Mouse (Mus musculus): ENCODE data around the gene Chid1.

Gene Chid1

DNA sequence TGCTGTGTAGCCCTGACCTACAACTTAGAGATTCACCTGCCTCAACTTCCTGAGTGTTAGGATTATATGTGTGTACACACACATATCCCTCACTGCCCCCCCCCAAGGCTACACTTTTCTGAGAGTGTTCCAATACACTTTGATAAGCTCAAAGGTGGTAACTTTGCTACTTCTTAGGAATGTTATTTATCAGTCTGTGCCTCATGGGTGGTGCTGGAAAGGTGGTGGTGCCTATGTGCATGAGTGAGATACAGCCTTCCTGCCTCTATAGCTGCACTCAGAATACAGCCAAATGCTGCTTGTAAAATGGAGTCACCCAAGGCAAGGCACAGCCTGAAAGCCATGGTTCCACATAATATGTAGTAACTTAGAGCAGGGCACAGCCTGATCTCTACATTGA, 19.3 kb upstream of the Chid1 start:
- DNase-seq (ENCODE audit: low read depth, low spot score) = no peak

DNA sequence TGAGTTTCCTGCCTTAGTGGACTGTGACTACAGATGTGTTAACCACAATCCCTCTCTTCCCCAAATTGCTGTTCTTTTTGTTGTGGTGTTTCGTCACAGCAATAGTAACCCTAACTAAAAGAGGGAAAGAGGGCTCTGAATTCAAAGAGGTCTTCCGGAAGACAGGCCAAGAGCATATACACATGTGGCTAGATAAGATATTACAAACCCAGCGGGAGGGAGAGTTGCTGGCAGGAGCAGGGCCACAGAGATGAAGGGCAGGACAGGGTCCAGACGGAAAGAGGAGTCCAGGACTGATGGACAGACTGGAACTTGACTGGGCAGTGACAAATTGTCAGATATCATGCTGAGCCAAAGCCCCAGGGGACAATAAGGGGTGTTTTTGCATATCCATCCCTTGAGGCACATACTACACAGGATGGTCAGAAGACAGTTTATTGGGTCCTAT, 18.7 kb upstream of the Chid1 start:
- DNase-seq (ENCODE audit: low read depth, low spot score) = no peak

DNA sequence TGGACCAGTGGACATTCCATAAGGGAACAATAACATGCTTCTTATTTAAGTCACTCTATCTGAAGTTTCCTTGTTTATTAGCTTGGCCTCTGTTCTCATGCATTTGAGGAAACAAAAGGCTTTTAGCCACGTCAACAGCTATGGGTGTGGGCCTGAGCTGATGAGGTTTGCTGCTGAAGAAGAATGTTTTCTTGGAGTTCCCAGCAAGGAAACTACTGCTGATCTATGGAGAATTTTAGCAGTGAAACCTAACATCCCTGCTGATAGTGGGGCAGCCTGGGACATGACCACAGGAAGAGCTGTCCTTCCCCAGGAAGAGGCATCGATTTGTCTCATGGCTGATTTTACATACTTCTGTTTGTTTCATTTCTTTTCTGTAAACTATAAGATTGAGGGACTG, 10.8 kb upstream of the Chid1 start:
- no peak for DNase-seq (ENCODE audit: low read depth, low spot score)

DNA sequence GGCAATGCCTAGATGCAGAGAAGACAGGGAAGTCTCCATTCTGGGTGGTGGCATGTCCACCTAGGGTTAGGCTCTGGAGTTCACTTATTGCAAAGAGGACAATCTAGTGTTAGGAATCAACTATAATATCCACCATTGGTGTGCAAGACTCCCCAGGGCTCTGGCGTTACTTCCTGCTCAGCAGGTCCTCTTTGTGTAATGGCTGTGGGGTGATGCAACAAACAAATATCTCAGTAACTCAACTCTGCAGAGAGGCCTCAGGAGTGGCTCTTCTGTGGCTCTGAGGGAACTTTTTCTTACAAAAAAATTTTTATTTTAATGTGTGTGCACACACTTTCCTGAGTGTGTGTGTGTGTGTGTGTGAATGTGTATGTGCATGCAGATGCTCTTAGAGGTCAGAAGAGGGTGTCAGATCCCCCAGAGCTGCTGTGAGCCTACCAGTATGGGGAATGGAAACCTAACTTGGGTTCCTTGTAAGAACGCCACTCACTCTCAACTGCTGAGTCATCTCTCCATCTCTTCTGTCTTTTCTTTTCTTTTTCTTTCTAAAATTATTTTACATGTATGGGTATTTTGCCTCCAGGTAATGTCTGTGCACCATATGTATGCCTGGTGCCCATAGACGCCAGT, 9.9 kb upstream of the Chid1 start:
- peak; percentile 20 for DNase-seq (ENCODE audit: low read depth, low spot score)

DNA sequence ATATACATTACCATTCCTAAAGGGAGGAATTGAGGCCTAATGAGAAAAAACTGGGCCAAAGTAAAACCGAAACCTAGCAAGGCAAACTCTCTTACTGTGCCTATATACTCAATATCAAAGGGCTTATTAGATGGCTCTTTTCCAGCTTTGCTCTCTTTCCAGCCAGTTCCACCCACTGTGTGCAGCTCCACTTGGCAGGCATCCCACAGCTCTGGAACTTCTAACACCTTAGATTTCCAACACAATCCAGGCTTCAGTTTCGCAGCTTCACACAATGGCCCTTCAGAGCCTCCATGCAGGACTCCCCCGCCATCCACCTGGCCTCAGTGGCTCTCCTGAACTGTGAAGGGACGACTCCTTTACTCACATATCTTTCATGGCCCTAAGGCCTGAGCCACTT, 5.0 kb upstream of the Chid1 start:
- DNase-seq (ENCODE audit: low read depth, low spot score) = peak; percentile 29

DNA sequence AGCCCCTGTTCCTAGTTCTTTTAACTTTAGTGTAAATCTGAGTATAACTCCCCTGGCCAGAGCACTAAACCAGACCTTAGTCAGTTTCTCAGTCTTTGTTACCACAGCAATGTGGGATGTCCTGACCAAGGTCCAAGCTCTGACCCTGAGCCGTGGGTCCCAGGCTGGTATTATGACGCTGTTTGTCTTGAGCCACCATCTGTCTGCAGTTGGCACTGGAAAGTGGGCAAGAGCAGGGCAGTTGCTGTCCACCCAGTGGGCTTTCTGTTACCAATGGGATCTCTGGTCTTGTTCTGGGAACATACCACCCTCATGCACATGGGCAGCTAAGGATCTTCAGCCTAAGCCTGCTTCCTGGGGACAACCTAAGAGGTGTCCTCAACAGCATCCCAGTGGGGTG, 2.9 kb upstream of the Chid1 start:
- DNase-seq (ENCODE audit: low read depth, low spot score) = no peak

DNA sequence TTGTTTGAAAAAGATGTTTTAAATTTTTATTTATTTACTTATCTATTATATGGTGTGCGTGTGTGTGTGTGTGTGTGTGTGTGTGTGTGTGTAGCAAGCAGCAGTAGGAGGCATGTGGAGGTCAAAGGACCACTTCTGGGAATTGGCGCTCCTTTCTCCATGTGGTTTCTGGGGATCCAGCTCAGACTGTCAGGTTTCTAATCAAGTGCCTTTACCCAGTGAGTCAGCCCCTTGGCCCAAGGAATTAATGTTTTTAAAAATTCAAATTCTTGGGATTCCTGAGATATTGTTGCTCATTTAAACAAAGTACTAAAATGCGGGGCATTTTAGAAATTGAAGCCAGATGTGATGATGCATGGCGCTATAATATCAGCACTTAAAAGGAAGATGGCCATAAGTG, 2.0 kb upstream of the Chid1 start:
- DNase-seq (ENCODE audit: low read depth, low spot score) = peak; percentile 83

DNA sequence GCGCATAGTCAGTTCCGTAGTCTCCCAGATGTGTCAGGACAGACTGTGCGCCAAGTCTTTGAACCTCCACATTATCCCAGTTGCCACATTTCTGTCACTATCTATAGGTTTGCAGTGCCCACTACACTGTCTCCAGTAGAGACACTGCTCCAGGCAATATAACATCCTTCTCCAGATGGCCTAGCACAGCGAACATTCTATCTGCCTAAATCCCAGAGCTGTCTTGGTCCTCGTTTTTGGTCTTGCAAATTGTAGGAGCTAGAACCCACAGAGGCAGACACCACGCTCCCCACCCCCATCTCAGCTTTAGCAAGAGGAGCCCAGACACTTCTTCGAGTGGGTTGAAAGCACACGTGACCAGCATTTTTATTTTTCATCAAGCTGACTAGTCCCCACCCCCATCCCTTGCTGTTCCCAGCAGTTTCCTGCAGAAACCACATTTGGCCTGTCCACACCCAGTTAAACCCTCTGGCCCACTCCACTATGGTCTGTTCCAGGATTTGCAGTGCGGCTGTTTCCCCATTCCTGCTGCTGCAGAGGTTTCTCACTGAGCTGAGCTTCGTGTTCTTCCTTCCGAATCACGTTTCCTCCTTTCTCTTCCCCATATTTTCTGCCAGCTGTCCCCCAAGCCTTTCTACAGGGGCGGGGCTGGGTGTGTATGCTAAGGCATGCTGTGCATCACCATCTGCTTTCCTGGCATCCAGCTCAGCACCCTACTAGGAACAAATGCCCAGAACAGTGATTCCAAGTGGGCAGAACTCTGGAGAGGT, 840 bp upstream of the Chid1 start:
- peak; percentile 88 for DNase-seq (ENCODE audit: low read depth, low spot score)

DNA sequence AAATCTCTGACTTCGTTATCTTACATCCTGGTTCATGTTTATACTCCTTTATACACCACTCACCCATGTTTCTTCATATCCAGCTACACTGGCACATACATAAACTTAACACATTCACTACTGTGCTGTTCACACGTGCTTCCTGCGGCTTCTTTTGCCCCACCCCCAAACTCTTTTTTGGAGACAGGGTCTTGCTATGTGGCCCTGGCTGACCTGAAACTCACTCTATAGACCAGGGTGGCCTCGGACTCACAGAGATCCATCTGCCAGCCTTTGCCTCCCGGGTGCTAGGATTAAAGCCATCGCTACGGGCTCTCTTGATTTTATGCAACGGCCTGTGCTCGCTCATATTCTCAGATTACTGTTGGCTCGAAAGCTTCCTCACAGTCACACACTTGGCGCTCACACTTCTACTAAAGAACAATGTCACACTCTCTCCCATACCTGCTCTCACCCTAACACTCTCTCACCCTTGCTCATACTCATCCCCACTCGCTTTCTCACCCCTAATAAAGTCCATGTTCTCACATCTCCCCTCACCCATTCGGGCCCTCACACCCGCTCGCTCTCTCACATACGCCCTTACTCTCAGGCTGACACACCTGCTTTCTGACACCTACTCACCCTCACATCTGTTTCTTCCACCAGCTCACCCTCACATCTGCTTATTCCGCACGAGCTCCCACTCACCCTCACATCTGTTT, 653 bp downstream of the Chid1 start:
- DNase-seq (ENCODE audit: low read depth, low spot score) = peak; percentile 17

DNA sequence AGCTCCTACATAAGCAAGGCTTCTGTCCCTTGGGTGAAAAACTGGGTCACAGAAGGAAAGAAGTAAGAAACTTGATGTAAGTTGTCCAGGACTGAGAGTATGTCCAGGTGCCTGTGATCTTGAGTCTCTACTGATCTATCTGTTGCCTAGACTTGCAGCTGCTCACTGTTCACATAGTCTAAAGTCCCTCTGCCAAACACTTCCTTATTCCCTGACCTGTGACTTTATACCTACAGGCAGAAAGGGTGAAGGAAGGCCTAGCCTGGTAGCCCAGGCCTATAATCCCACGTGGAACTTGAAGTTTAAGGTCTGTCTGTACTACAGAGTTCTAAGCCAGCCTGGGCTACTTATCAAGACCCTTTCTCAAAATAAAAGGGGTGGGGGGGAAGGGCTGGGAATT, 4.1 kb downstream of the Chid1 start:
- no peak for DNase-seq (ENCODE audit: low read depth, low spot score)

DNA sequence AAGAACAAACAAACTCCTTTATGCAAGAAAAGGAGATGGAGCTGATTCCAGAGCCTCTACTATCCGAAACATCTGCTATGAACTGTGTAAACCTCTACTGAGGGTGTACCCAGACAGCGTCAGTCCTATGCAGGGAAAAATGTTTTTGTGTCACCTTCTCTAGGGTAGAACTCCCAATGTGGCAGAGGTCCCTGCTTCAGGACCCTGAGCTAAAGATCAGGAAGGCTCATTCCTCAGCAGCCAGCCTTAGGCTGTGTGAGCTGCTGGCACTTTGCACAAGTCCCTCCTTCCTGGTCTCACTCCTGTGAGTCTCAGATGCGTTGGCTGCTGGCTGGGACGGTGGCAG, 14.1 kb downstream of the Chid1 start:
- DNase-seq (ENCODE audit: low read depth, low spot score) = no peak

DNA sequence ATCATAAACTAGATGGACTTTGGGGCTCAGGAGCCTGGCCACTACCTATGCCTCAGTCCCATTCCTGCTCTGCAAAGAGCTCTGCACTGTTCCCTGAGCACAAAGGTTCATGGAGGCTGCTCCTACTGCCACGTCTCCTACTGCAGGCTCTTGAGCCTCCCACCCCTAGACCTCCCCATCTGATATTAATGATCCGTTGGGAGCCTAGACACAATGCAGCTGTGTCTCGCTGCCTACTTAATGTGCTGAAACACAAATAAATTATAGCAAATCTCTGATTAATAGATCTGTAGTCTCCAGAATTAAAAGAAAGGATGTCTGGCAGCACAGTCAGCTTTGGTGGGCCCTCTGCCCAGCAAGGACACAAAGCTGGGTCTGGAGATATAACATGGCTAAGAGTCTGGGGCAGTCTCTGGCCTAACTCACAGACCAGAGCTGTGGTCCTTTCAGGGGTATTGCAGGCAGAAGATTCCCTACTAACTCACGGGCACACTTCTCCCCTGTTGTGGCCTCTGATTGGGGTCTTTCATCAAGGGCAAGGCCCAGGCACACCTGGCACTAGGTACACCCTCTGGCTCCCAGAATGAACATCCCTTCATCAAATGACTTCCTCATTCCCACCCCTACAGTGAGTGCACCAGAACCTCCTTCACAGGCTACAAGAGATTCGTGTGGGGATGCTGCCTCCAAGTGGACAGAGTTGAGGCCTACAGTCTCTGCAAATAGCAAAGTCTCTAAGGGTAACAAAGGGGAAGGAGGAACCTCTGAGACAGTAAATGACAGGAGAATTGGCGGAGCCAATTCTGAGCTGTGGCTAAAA, 14.7 kb downstream of the Chid1 start:
- DNase-seq (ENCODE audit: low read depth, low spot score) = peak; percentile 90

DNA sequence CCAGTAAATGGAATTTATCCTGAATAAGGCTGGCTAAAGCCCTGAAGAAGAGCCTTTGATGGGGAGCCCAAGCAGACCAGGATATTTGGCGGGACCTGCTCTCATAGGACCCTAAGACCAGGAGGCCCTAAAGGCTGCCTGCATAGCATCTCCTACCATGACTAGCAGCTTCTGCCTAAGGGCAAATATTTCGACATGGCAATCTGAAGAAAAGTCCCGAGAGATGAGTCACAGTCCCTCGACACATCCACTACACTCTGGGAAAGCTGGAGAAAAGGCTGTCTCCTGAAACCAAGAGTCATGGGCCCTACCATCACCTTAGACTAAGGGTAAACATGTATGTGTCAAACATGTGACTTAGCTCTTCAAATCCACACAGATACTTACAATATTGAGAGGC, 15.4 kb downstream of the Chid1 start:
- peak; percentile 94 for DNase-seq (ENCODE audit: low read depth, low spot score)

DNA sequence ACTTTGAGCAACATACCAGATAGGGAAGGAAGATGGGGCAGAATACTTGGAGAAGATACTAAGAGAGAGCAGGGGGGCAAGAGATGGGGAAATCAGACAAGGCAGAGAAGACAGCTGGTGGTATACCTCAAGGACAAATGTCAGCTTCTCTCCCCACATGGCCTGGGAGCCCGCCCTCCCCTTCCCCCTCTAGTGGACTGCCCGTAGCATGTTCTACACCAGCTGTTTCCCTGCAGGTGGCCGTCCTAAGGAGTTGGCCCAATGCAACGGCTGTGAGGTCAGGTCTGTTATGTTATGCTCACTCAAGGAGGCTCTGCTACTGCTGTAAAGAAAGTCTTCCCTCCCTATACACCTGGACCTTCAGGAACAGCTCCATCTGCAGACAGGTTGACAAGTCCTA, 16.6 kb downstream of the Chid1 start:
- no peak for DNase-seq (ENCODE audit: low read depth, low spot score)

DNA sequence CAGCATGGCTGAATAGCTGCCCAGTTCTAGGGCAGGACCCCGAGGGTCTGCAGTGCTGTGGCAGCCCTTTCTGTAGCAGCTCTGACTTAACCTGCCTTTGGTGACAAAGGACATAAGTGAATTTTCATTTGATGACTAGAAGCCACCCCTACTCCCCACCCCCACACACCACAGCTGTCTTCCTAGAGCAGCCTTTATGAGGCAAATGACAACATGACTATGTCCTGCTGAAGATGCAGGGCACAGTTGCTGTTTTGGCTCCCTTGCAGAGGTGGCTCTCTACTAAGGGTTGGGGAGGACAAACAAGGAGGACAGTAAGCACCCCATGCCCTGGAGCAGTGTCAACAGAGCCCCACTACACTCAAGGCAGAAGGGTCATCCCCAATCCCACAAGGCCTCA, 19.9 kb downstream of the Chid1 start:
- DNase-seq (ENCODE audit: low read depth, low spot score) = no peak

DNA sequence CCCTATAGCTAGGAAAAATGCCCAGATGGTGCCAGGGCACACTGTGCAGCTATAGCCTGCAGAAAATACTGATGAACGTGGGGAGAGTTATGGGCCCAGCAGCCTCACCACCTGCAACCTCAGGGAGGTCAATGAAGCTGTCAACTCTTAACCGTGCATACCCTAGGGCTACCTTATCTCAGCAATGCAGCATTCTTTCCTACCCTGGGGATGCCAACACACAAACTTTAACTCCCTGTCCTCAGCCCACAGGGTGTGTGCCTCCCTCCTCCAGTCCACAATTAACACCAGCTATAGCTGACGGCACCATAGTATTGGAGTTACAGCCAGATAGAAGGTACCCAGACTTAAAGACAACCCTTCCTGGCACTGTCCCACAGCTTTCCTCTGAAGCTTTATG, 20.7 kb downstream of the Chid1 start:
- no peak for DNase-seq (ENCODE audit: low read depth, low spot score)

DNA sequence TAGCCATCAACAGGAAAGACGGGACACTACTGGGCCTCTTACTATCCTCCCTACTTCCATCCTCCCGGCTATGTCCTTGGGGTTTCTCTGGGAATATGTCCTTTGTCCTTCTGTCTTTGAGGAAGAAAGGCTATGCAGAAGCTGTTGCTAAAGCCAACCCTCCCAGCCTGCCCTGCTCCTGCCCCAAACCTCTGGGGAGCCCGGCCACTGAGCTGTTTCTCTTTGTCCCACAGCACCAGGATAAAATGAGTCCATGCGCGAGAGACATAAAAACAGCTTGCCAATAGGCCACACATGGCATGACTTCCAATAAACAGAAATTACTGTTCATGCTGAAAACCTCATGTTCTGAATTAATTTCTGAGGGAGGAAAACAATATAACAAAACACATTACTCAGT, 21.4 kb downstream of the Chid1 start:
- no peak for DNase-seq (ENCODE audit: low read depth, low spot score)

DNA sequence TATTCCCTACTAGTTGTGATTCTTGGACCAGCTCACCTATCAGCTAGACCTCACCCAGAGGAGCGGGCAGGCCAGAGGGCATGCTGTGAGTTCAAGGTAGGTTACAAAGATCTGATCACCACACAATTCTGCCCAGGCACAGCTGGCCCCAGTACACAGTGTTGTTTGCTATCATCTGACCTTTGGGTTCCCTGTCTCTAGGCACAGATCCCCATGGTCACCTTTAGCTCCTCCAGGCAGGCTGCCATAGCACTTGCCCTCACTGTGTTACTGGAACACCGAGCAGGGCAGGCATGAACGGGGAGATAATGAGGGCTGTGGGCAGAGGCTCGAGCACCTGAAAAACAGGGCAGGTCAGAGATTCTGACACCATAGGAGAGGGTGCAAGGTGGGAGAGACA, 22.0 kb downstream of the Chid1 start:
- no peak for DNase-seq (ENCODE audit: low read depth, low spot score)

DNA sequence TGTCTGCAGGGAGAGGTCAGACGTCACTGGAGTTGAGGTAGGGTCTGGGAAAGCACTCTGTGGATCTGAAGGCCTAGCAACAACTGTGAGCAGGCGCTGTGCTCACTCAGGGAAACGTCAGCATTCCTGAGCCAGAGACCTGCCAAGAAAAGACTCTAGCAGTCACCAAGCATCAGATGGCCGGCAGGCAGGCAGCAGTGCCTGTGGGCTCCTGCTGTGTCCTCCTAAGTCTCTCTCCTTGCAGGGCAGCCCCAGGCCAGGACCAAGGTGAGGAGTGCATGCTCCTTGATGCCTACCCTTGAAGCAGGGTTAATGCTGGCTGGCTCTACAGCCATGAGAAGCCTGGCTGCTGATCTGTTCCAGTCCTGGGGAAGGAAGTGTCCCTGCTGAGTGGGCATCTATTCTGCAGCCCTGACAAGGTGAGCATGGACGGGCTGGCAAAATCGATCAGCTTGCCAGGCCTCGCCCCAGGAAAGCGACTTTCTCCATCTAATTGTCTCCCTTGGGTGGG, 28.9 kb downstream of the Chid1 start:
- no peak for DNase-seq (ENCODE audit: low read depth, low spot score)

DNA sequence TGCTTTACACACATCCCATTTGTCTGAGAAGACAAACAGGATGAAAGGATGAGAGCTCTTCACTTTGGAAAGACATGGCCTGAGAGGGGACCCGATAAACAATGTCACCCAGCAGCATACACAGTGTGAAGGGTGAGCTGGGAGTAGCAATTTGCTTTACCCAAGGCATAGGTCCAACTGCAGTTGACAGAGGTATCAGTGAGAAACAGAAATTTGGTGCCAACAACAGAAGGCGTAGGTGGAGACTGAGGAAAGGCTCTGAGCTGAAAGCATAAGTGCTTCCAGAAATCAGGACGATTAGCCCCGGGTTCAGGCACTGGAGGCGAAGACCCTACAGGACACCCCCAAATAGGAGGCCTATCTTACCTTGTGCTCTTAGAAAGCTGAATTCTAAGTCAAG, 29.5 kb downstream of the Chid1 start:
- no peak for DNase-seq (ENCODE audit: low read depth, low spot score)

DNA sequence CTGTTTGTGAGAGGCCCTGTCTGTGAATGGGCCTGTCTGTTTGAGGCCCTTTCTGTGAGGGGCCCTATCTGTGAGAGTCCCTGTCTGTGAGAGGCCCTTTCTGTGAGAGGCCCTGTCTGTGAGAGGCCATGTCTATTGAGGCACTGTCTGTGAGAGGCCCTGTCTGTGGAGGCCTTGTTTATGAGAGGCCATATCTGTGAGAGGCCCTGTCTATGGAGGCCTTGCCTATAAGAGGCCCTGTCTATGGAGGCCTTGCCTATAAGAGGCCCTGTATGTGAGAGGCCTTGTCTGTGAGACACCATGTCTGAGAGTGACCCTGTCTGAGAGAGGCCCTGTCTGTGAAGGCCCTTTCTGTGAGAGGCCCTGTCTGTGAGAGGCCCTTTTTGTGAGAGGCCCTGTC, 31.5 kb downstream of the Chid1 start:
- DNase-seq (ENCODE audit: low read depth, low spot score) = no peak

DNA sequence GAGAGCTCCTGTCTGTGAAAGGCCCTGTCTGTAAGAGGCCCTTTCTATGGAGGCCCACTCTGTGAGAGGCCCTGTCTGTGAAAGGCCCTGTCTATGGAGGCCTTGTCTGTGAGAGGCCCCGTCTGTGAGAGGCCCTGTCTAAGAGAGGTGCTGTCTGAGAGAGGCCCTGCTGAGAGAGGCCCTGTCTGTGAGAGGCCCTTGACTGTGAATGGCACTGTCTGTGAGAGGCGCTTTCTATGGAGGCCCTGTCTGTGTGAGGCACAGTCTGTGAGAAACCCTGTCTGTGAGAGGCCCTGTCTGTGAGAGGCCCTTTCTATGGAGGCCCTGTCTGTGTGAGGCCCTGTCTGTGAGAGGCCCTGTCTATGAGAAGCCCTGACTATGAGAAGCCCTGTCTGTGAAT, 33.4 kb downstream of the Chid1 start:
- no peak for DNase-seq (ENCODE audit: low read depth, low spot score)

Measured in 3T3-L1 (cell line).